Mouse (Mus musculus): ENCODE measurements around the gene Sema4f. TPM values are rescaled to one million over a fixed set of nuclear protein-coding genes. Genes with fewer than 3 reads are reported as not detected.

Sema4f gene
- polyA plus RNA-seq, 1 experiment from 2014 or later = 13.7 TPM

DNA sequence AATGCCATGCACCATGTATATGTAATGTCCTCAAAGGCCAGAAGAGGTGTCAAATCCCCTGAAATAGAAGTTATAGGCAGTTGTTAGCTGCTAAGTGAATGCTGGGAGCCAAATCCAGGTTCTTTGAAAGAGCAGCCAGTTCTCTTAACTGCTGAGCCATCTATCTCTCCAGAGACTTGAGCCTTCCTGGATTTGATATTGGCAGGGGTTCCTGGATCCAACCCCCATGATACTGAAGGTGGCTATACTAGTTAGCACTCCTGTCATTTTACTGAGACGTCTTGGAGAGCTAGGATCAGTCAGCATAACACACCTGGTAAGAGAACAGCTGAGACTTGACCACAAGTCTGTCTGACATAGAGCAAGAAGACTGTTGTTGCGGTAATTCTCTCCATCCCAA lies 54.1 kb downstream of the Sema4f start:
- Histone ChIP-seq H3K27ac (ENCODE audit: low read depth, low read length) (no peak overlapping the region), H3K4me3 (ENCODE audit: low read depth, low read length) (no peak overlapping the region), H3K36me3 (ENCODE audit: control insufficient read depth, insufficient read depth, low read length) (no peaks in the 10 kb centered on the region), H3K9ac (replicated peaks; ENCODE audit: low read depth, low read length) (no peak overlapping the region), H3K9me3 (ENCODE audit: control insufficient read depth, low read length) (no peaks in the 10 kb centered on the region), H3K27me3 (ENCODE audit: control insufficient read depth, insufficient read depth, low read length) (no peaks in the 10 kb centered on the region), H3K4me1 (ENCODE audit: control insufficient read depth, insufficient read depth, low read length) (no peaks in the 10 kb centered on the region), H3K4me2 (ENCODE audit: low read depth, low read length) (no peak overlapping the region)
- 84% methylated on average over 2 of the region's 2 CpGs for WGBS
- ATAC-seq (ENCODE audit: low read depth) = no peak

DNA sequence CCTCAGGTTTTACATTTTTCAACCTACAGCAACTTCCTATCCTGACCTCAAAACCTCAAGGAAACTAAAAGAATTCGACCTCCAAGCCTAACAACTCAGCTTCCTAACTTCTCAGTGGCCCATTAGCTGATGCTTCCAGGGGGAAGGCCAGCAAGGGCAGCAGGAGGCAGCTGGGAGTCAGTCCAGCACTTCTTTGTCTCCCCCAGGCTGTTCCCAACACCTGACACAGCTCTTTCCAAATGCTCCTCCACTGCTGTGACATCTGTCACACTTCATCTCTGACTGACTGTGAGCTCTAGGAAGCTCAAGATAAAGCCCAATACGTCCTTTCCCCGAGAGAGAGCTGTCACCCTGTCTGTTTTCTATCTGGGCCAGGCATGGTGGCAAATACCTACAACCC lies 55.0 kb downstream of the Sema4f start:
- no peaks in the 10 kb centered on the region for H3K36me3 ChIP-seq (ENCODE audit: control insufficient read depth, insufficient read depth, low read length)
- H3K9ac ChIP-seq (replicated peaks; ENCODE audit: low read depth, low read length) = no peak overlapping the region
- H3K9me3 ChIP-seq (ENCODE audit: control insufficient read depth, low read length) = no peaks in the 10 kb centered on the region
- no peaks in the 10 kb centered on the region for H3K27me3 ChIP-seq (ENCODE audit: control insufficient read depth, insufficient read depth, low read length)
- no peak for ATAC-seq (ENCODE audit: low read depth)
- no peak overlapping the region for H3K4me2 ChIP-seq (ENCODE audit: low read depth, low read length)
- H3K27ac ChIP-seq (ENCODE audit: low read depth, low read length) = no peak overlapping the region
- H3K4me3 ChIP-seq (ENCODE audit: low read depth, low read length) = no peak overlapping the region
- 69% methylated on average over 3 of the region's 3 CpGs for WGBS
- no peaks in the 10 kb centered on the region for H3K4me1 ChIP-seq (ENCODE audit: control insufficient read depth, insufficient read depth, low read length)

GRCm38 (mm10) chr6:82881485-82882096 lies 58.0 kb downstream of the Sema4f start:
- peak; percentile 24; the same call in 1 of the 2 replicates for ATAC-seq (ENCODE audit: low read depth)
- H3K27ac ChIP-seq (ENCODE audit: low read depth, low read length) = no peak overlapping the region
- no peak overlapping the region for H3K9ac ChIP-seq (replicated peaks; ENCODE audit: low read depth, low read length)
- H3K36me3 ChIP-seq (ENCODE audit: control insufficient read depth, insufficient read depth, low read length) = no peaks in the 10 kb centered on the region
- no peak overlapping the region for H3K4me2 ChIP-seq (ENCODE audit: low read depth, low read length)
- no peaks in the 10 kb centered on the region for H3K27me3 ChIP-seq (ENCODE audit: control insufficient read depth, insufficient read depth, low read length)
- no peaks in the 10 kb centered on the region for H3K4me1 ChIP-seq (ENCODE audit: control insufficient read depth, insufficient read depth, low read length)
- 36% methylated on average over 21 of the region's 21 CpGs for WGBS
- H3K4me3 ChIP-seq (ENCODE audit: low read depth, low read length) = no peak overlapping the region
- no peaks in the 10 kb centered on the region for H3K9me3 ChIP-seq (ENCODE audit: control insufficient read depth, low read length)

GRCm38 (mm10) chr6:82880807-82881206 lies 58.8 kb downstream of the Sema4f start:
- Histone ChIP-seq H3K27ac (ENCODE audit: low read depth, low read length) (no peak overlapping the region), H3K9ac (replicated peaks; ENCODE audit: low read depth, low read length) (no peak overlapping the region), H3K4me1 (ENCODE audit: control insufficient read depth, insufficient read depth, low read length) (no peaks in the 10 kb centered on the region), H3K4me3 (ENCODE audit: low read depth, low read length) (no peak overlapping the region), H3K4me2 (ENCODE audit: low read depth, low read length) (no peak overlapping the region), H3K9me3 (ENCODE audit: control insufficient read depth, low read length) (no peaks in the 10 kb centered on the region), H3K27me3 (ENCODE audit: control insufficient read depth, insufficient read depth, low read length) (no peaks in the 10 kb centered on the region), H3K36me3 (ENCODE audit: control insufficient read depth, insufficient read depth, low read length) (no peaks in the 10 kb centered on the region)
- no peak for ATAC-seq (ENCODE audit: low read depth)
- WGBS = 86% methylated on average over 3 of the region's 3 CpGs

GRCm38 (mm10) chr6:82879463-82880089 lies 60.0 kb downstream of the Sema4f start:
- Histone ChIP-seq H3K27me3 (ENCODE audit: control insufficient read depth, insufficient read depth, low read length) (no peaks in the 10 kb centered on the region), H3K4me2 (ENCODE audit: low read depth, low read length) (no peak overlapping the region), H3K4me3 (ENCODE audit: low read depth, low read length) (no peak overlapping the region), H3K36me3 (ENCODE audit: control insufficient read depth, insufficient read depth, low read length) (no peaks in the 10 kb centered on the region), H3K4me1 (ENCODE audit: control insufficient read depth, insufficient read depth, low read length) (no peaks in the 10 kb centered on the region), H3K9ac (replicated peaks; ENCODE audit: low read depth, low read length) (no peak overlapping the region), H3K27ac (ENCODE audit: low read depth, low read length) (no peak overlapping the region), H3K9me3 (ENCODE audit: control insufficient read depth, low read length) (no peaks in the 10 kb centered on the region)
- 65% methylated on average over 11 of the region's 11 CpGs for whole genome bisulfite sequencing
- ATAC-seq (ENCODE audit: low read depth) = no peak

DNA sequence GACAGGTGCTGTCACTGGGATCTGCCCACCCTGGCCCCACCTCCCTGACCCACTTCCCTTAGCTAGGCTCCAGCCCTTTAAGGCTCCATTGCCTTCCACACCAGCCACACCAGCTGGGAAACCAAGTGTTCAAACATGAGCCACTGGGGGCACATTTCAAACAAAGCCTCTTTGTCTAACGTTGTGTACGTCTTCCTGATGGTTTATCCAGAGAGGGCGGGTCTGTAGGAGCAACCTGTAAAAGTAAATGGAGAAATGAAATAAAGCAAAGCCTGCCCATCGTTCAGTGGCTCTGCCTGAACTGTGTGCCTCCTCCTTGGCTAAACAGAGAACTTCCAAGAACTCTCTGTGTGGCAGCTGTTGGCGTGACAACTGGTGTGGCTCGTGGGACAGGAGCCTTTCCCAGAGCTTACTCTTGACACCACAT lies 64.0 kb downstream of the Sema4f start:
- no peaks in the 10 kb centered on the region for H3K4me1 ChIP-seq (ENCODE audit: control insufficient read depth, insufficient read depth, low read length)
- no peaks in the 10 kb centered on the region for H3K27me3 ChIP-seq (ENCODE audit: control insufficient read depth, insufficient read depth, low read length)
- H3K4me2 ChIP-seq (ENCODE audit: low read depth, low read length) = no peak overlapping the region
- H3K36me3 ChIP-seq (ENCODE audit: control insufficient read depth, insufficient read depth, low read length) = no peaks in the 10 kb centered on the region
- H3K4me3 ChIP-seq (ENCODE audit: low read depth, low read length) = no peak overlapping the region
- ATAC-seq (ENCODE audit: low read depth) = no peak
- H3K9me3 ChIP-seq (ENCODE audit: control insufficient read depth, low read length) = no peaks in the 10 kb centered on the region
- H3K9ac ChIP-seq (replicated peaks; ENCODE audit: low read depth, low read length) = no peak overlapping the region
- H3K27ac ChIP-seq (ENCODE audit: low read depth, low read length) = no peak overlapping the region
- 64% methylated on average over 6 of the region's 6 CpGs for WGBS

- WGBS = 87% methylated on average over 6 of the region's 6 CpGs
- Histone ChIP-seq H3K27ac (ENCODE audit: low read depth, low read length) (no peak overlapping the region), H3K9ac (replicated peaks; ENCODE audit: low read depth, low read length) (no peak overlapping the region), H3K9me3 (ENCODE audit: control insufficient read depth, low read length) (no peaks in the 10 kb centered on the region), H3K36me3 (ENCODE audit: control insufficient read depth, insufficient read depth, low read length) (no peaks in the 10 kb centered on the region), H3K27me3 (ENCODE audit: control insufficient read depth, insufficient read depth, low read length) (no peaks in the 10 kb centered on the region), H3K4me3 (ENCODE audit: low read depth, low read length) (no peak overlapping the region), H3K4me2 (ENCODE audit: low read depth, low read length) (no peak overlapping the region), H3K4me1 (ENCODE audit: control insufficient read depth, insufficient read depth, low read length) (no peaks in the 10 kb centered on the region)
- no peak for ATAC-seq (ENCODE audit: low read depth)
Measured at GRCm38 (mm10) chr6:82872332-82872707, 67.2 kb downstream of the Sema4f start.

GRCm38 (mm10) chr6:82871632-82872331 lies 67.8 kb downstream of the Sema4f start:
- H3K9me3 ChIP-seq (ENCODE audit: control insufficient read depth, low read length) = no peaks in the 10 kb centered on the region
- H3K4me1 ChIP-seq (ENCODE audit: control insufficient read depth, insufficient read depth, low read length) = no peaks in the 10 kb centered on the region
- no peak for ATAC-seq (ENCODE audit: low read depth)
- no peak overlapping the region for H3K9ac ChIP-seq (replicated peaks; ENCODE audit: low read depth, low read length)
- no peak overlapping the region for H3K4me2 ChIP-seq (ENCODE audit: low read depth, low read length)
- H3K4me3 ChIP-seq (ENCODE audit: low read depth, low read length) = no peak overlapping the region
- H3K27me3 ChIP-seq (ENCODE audit: control insufficient read depth, insufficient read depth, low read length) = no peaks in the 10 kb centered on the region
- no peak overlapping the region for H3K27ac ChIP-seq (ENCODE audit: low read depth, low read length)
- no peaks in the 10 kb centered on the region for H3K36me3 ChIP-seq (ENCODE audit: control insufficient read depth, insufficient read depth, low read length)
- 36% methylated on average over 5 of the region's 5 CpGs for WGBS

- 80% methylated on average over 5 of the region's 5 CpGs for WGBS
- no peaks in the 10 kb centered on the region for H3K27me3 ChIP-seq (ENCODE audit: control insufficient read depth, insufficient read depth, low read length)
- no peaks in the 10 kb centered on the region for H3K4me1 ChIP-seq (ENCODE audit: control insufficient read depth, insufficient read depth, low read length)
- ATAC-seq (ENCODE audit: low read depth) = no peak
- no peaks in the 10 kb centered on the region for H3K9me3 ChIP-seq (ENCODE audit: control insufficient read depth, low read length)
- no peaks in the 10 kb centered on the region for H3K36me3 ChIP-seq (ENCODE audit: control insufficient read depth, insufficient read depth, low read length)
- no peak overlapping the region for H3K4me3 ChIP-seq (ENCODE audit: low read depth, low read length)
- H3K9ac ChIP-seq (replicated peaks; ENCODE audit: low read depth, low read length) = no peak overlapping the region
- H3K27ac ChIP-seq (ENCODE audit: low read depth, low read length) = no peak overlapping the region
- no peak overlapping the region for H3K4me2 ChIP-seq (ENCODE audit: low read depth, low read length)
Measured at GRCm38 (mm10) chr6:82868476-82868875, 71.1 kb downstream of the Sema4f start.

Measured in neural tube, embryonic 14.5 days (tissue).